Mouse (Mus musculus): Measurements from ENCODE around the gene Ube2l6.

DNA sequence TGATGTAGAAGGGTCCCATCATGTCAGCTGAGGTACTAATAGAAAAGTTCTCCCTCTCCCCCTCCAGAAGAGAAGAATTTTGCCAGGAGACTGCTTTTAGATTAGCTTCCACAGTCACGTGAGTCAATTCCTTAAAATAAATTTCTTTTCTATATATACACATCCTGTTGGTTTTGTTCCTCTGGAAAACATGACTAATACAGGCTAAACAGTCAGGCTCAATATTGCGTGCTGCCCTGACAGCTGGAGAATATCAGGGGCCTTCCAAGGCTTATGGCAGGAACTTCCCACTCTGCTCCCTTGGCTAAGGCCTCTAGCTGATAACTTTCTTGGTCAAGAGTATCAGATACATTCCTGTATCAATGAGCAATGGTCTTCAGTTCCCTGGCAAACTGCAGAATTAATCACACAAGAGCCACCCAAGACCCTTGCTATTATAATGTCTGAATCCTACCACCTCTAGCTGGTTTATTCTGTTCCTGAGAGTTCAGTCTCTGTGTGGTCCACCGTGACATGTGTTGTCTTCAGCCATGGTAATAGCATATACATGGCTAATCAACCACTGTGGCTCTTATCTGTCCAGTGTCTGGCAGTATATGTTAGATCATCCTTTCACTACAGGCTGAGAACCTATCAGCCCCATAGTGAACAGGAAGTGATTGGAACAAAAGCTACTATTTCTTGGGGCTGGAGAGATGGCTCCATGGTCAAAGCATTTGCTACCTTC is 14.6 kb upstream of the Ube2l6 start:
- TF ChIP-seq CTCF (IDR thresholded peaks at IDR 0.05; ENCODE audit: control insufficient read depth, insufficient read depth, low read length) (no peak), POLR2A (IDR thresholded peaks at IDR 0.05; ENCODE audit: borderline replicate concordance, control insufficient read depth, low read depth, low read length) (no peak)
